Comparison of ENCODE assay signal across 11 mouse cellular contexts in the genomic region with DNA sequence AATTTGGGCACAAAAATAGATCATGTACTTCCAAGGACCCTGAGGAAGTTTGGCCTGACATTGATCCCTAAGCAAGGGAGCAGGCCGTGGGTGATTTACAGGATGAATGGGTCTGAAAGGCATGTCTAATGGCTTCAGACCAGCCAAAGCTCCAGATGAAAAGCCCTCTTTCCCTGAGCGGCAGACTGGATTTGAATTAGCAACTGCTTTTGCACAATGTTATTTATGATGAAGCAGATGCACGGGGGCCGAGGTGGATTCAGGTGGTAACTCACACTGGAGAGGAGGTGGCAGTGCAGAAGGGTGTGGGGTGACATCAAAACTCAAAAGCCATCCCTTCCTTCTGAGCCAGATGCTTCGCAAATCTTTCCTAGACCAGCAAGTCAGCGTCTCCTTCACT.
DNase-seq lines count a peak whose midpoint lies in the region; ATAC-seq and TF ChIP-seq lines count a peak whose summit lies in the region.
"Had no signal": no experiment of that assay in that cellular context is flagged by ENCODE, and none has a peak within 500 bp of the region (broad histone marks: within the 10 kb centered on the region; RNA-seq: fewer than 3 reads in every experiment).

No protein-coding gene starts in this region.

- peaks cover 23% of the 10 kb centered on the region for H3K4me1 ChIP-seq in heart, postnatal 0 days (ENCODE audit: control insufficient read depth, insufficient read depth)
- H3K4me1 ChIP-seq in forebrain, postnatal 0 days (ENCODE audit: insufficient read depth) = peaks cover 16% of the 10 kb centered on the region
- peaks cover 51% of the 10 kb centered on the region for H3K4me1 ChIP-seq in midbrain, embryonic 13.5 days (replicated peaks)

- no peak overlapping the region for H3K27ac ChIP-seq in heart, postnatal 0 days (ENCODE audit: low read depth)
- 0 out of 2 replicates have a peak overlapping the region, but pooled peaks have one; percentile 22 for H3K27ac ChIP-seq in forebrain, postnatal 0 days (ENCODE audit: low read depth, low read length)
- H3K27ac ChIP-seq in midbrain, embryonic 13.5 days = peak overlapping the region; percentile 45
- H3K27ac ChIP-seq: kidney, postnatal 0 days; liver, embryonic 12.5 days; macrophage had no signal

- TF ChIP-seq EP300 in heart, postnatal 0 days (IDR thresholded peaks at IDR 0.05; ENCODE audit: low read depth) = no peak

- no peak for ATAC-seq in heart, postnatal 0 days (ENCODE audit: insufficient read depth, low read depth)
- ATAC-seq in forebrain, postnatal 0 days = no peak
- no peak for ATAC-seq in midbrain, embryonic 13.5 days
- ATAC-seq: liver, embryonic 12.5 days had no signal

- no peaks in the 10 kb centered on the region for H3K27me3 ChIP-seq in heart, postnatal 0 days (ENCODE audit: control insufficient read depth, insufficient read depth, low read length)
- H3K27me3 ChIP-seq in forebrain, postnatal 0 days (ENCODE audit: insufficient read depth, low read length) = no peaks in the 10 kb centered on the region
- H3K27me3 ChIP-seq in midbrain, embryonic 13.5 days = no peaks in the 10 kb centered on the region

- 61% methylated on average over 6 of the region's 6 CpGs for WGBS in heart, postnatal 0 days
- WGBS in forebrain, postnatal 0 days = 20% methylated on average over 6 of the region's 6 CpGs
- WGBS in midbrain, embryonic 13.5 days = 30% methylated on average over 6 of the region's 6 CpGs

- H3K9me3 ChIP-seq in heart, postnatal 0 days (replicated peaks; ENCODE audit: control insufficient read depth, low read length) = no peaks in the 10 kb centered on the region
- no peaks in the 10 kb centered on the region for H3K9me3 ChIP-seq in forebrain, postnatal 0 days (ENCODE audit: low read length)
- H3K9me3 ChIP-seq in midbrain, embryonic 13.5 days = no peaks in the 10 kb centered on the region
- H3K9me3 ChIP-seq: liver, embryonic 12.5 days had no signal

- peaks cover 7% of the 10 kb centered on the region; the same call in 1 of the 2 replicates for H3K36me3 ChIP-seq in heart, postnatal 0 days (replicated peaks; ENCODE audit: control insufficient read depth, insufficient read depth, low read length)
- H3K36me3 ChIP-seq in forebrain, postnatal 0 days (ENCODE audit: insufficient read depth) = peaks cover 3% of the 10 kb centered on the region; the same call in 1 of the 2 replicates
- H3K36me3 ChIP-seq in midbrain, embryonic 13.5 days = 0 out of 2 replicates have a peak, but pooled peaks cover 9% of the 10 kb centered on the region

- H3K4me2 ChIP-seq in heart, postnatal 0 days (ENCODE audit: low read depth, low read length) = 0 out of 2 replicates have a peak overlapping the region, but pooled peaks have one; percentile 5
- H3K4me2 ChIP-seq in forebrain, postnatal 0 days (ENCODE audit: low read depth) = peak overlapping the region; percentile 8; the same call in 1 of the 2 replicates
- peak overlapping the region; percentile 18 for H3K4me2 ChIP-seq in midbrain, embryonic 13.5 days (replicated peaks)
- H3K4me2 ChIP-seq: liver, embryonic 12.5 days had no signal

- no peak overlapping the region for H3K4me3 ChIP-seq in heart, postnatal 0 days (ENCODE audit: low read depth, low read length)
- H3K4me3 ChIP-seq in forebrain, postnatal 0 days (ENCODE audit: low read depth, low read length) = no peak overlapping the region
- H3K4me3 ChIP-seq in midbrain, embryonic 13.5 days (replicated peaks) = no peak overlapping the region
- H3K4me3 ChIP-seq: liver, embryonic 12.5 days had no signal

- TF ChIP-seq CTCF in heart, postnatal 0 days (IDR thresholded peaks at IDR 0.05; ENCODE audit: low read depth) = no peak
- TF ChIP-seq CTCF in forebrain, postnatal 0 days (IDR thresholded peaks at IDR 0.05; ENCODE audit: low read depth) = no peak

- DNase-seq in heart, postnatal 0 days (ENCODE audit: low spot score) = no peak
- DNase-seq in heart, adult 8-10 months (ENCODE audit: low spot score) = no peak
- DNase-seq in embryo, embryonic 10.5 days (ENCODE audit: low spot score) = peak; percentile 58
- peak; percentile 33 for DNase-seq in forebrain, postnatal 0 days
- DNase-seq in T-cell, adult 2 months (ENCODE audit: low spot score) = no peak
- DNase-seq in kidney, adult 11 months = no peak
- no peak for DNase-seq in spleen, postnatal 36 days (ENCODE audit: low spot score in 2 of 2)

- H3K9ac ChIP-seq in heart, postnatal 0 days (replicated peaks; ENCODE audit: low read depth, low read length) = 0 out of 2 replicates have a peak overlapping the region, but pooled peaks have one; percentile 6
- H3K9ac ChIP-seq in forebrain, postnatal 0 days = no peak overlapping the region
- H3K9ac ChIP-seq in midbrain, embryonic 13.5 days (replicated peaks) = peak overlapping the region; percentile 3; the same call in 1 of the 2 replicates
- H3K9ac ChIP-seq: liver, embryonic 12.5 days had no signal

Comparison
In these comparisons a context has a peak if more than half of its experiments do, and no peak if none do; other contexts are left out.
1. DNase-seq: peak in embryo, embryonic 10.5 days (single experiment) and forebrain, postnatal 0 days (single experiment); none in heart, postnatal 0 days (single experiment), heart, adult 8-10 months (single experiment), T-cell, adult 2 months (single experiment), kidney, adult 11 months (single experiment) and spleen, postnatal 36 days (0 of 2).
2. Peak in every context shown above with its lines, with median percentiles within 50 percentile points of each other: H3K4me2 ChIP-seq.